Mouse (Mus musculus): Measurements from ENCODE around the gene Ctnnb1. TPM values are rescaled to one million over a fixed set of nuclear protein-coding genes. Genes with fewer than 3 reads are reported as not detected.

Gene Ctnnb1
- polyA plus RNA-seq, 1 experiment from 2014 or later, result 326 TPM

GRCm38 (mm10) chr9:120988088-120988487 lies 59.1 kb downstream of the Ctnnb1 start:
- H3K4me1 ChIP-seq (replicated peaks; ENCODE audit: control insufficient read depth, insufficient read depth, low read length), result peaks cover 4% of the 10 kb centered on the region
- H3K4me3 ChIP-seq (ENCODE audit: low read depth, low read length), result no peak overlapping the region
- H3K27me3 ChIP-seq (replicated peaks; ENCODE audit: control insufficient read depth, insufficient read depth, low read length), result no peaks in the 10 kb centered on the region
- H3K9ac ChIP-seq (ENCODE audit: low read depth, low read length), result no peak overlapping the region
- H3K36me3 ChIP-seq (ENCODE audit: control insufficient read depth, insufficient read depth, low read length), result no peaks in the 10 kb centered on the region
- H3K9me3 ChIP-seq (ENCODE audit: control insufficient read depth, low read length), result no peaks in the 10 kb centered on the region
- H3K27ac ChIP-seq (ENCODE audit: low read depth, low read length), result no peak overlapping the region
- no peak for DNase-seq (ENCODE audit: low spot score)
- WGBS, result 70% methylated on average over 9 of the region's 9 CpGs
- ATAC-seq (replicated peaks; ENCODE audit: low FRiP score), result no peak
- no peak overlapping the region for H3K4me2 ChIP-seq

GRCm38 (mm10) chr9:120989806-120990700 lies 61.0 kb downstream of the Ctnnb1 start:
- 74% methylated on average over 15 of the region's 15 CpGs for WGBS
- peaks cover 4% of the 10 kb centered on the region for H3K4me1 ChIP-seq (replicated peaks; ENCODE audit: control insufficient read depth, insufficient read depth, low read length)
- no peak overlapping the region for H3K4me2 ChIP-seq
- no peak overlapping the region for H3K9ac ChIP-seq (ENCODE audit: low read depth, low read length)
- H3K4me3 ChIP-seq (ENCODE audit: low read depth, low read length), result no peak overlapping the region
- no peaks in the 10 kb centered on the region for H3K27me3 ChIP-seq (replicated peaks; ENCODE audit: control insufficient read depth, insufficient read depth, low read length)
- H3K36me3 ChIP-seq (ENCODE audit: control insufficient read depth, insufficient read depth, low read length), result no peaks in the 10 kb centered on the region
- no peak for DNase-seq (ENCODE audit: low spot score)
- H3K27ac ChIP-seq (ENCODE audit: low read depth, low read length), result no peak overlapping the region
- no peak for ATAC-seq (replicated peaks; ENCODE audit: low FRiP score)
- H3K9me3 ChIP-seq (ENCODE audit: control insufficient read depth, low read length), result no peaks in the 10 kb centered on the region

GRCm38 (mm10) chr9:120991801-120992200 lies 62.8 kb downstream of the Ctnnb1 start:
- Histone ChIP-seq H3K4me1 (replicated peaks; ENCODE audit: control insufficient read depth, insufficient read depth, low read length) (peaks cover 5% of the 10 kb centered on the region; the same call in 1 of the 2 replicates), H3K4me2 (no peak overlapping the region), H3K9me3 (ENCODE audit: control insufficient read depth, low read length) (no peaks in the 10 kb centered on the region), H3K4me3 (ENCODE audit: low read depth, low read length) (no peak overlapping the region), H3K27me3 (replicated peaks; ENCODE audit: control insufficient read depth, insufficient read depth, low read length) (no peaks in the 10 kb centered on the region), H3K27ac (ENCODE audit: low read depth, low read length) (no peak overlapping the region), H3K36me3 (ENCODE audit: control insufficient read depth, insufficient read depth, low read length) (no peaks in the 10 kb centered on the region), H3K9ac (ENCODE audit: low read depth, low read length) (no peak overlapping the region)
- no peak for ATAC-seq (replicated peaks; ENCODE audit: low FRiP score)
- DNase-seq (ENCODE audit: low spot score), result no peak
- WGBS, result 83% methylated on average over 2 of the region's 2 CpGs

- no peak overlapping the region for H3K9ac ChIP-seq (ENCODE audit: low read depth, low read length)
- ATAC-seq (replicated peaks; ENCODE audit: low FRiP score) (no peak), DNase-seq (ENCODE audit: low spot score) (no peak)
- no peaks in the 10 kb centered on the region for H3K27me3 ChIP-seq (replicated peaks; ENCODE audit: control insufficient read depth, insufficient read depth, low read length)
- no peaks in the 10 kb centered on the region for H3K36me3 ChIP-seq (ENCODE audit: control insufficient read depth, insufficient read depth, low read length)
- H3K9me3 ChIP-seq (ENCODE audit: control insufficient read depth, low read length), result no peaks in the 10 kb centered on the region
- H3K4me1 ChIP-seq (replicated peaks; ENCODE audit: control insufficient read depth, insufficient read depth, low read length), result peaks cover 5% of the 10 kb centered on the region; the same call in 1 of the 2 replicates
- H3K4me3 ChIP-seq (ENCODE audit: low read depth, low read length), result no peak overlapping the region
- no peak overlapping the region for H3K27ac ChIP-seq (ENCODE audit: low read depth, low read length)
- WGBS, result 67% methylated on average over 10 of the region's 10 CpGs
- no peak overlapping the region for H3K4me2 ChIP-seq
Observed at GRCm38 (mm10) chr9:120993004-120993403, 64.0 kb downstream of the Ctnnb1 start.

- Histone ChIP-seq H3K27me3 (replicated peaks; ENCODE audit: control insufficient read depth, insufficient read depth, low read length) (no peaks in the 10 kb centered on the region), H3K36me3 (ENCODE audit: control insufficient read depth, insufficient read depth, low read length) (no peaks in the 10 kb centered on the region), H3K27ac (ENCODE audit: low read depth, low read length) (no peak overlapping the region), H3K4me3 (ENCODE audit: low read depth, low read length) (no peak overlapping the region), H3K9me3 (ENCODE audit: control insufficient read depth, low read length) (no peaks in the 10 kb centered on the region), H3K4me2 (no peak overlapping the region), H3K4me1 (replicated peaks; ENCODE audit: control insufficient read depth, insufficient read depth, low read length) (peaks cover 5% of the 10 kb centered on the region; the same call in 1 of the 2 replicates), H3K9ac (ENCODE audit: low read depth, low read length) (no peak overlapping the region)
- 72% methylated on average over 15 of the region's 15 CpGs for WGBS
- DNase-seq (ENCODE audit: low spot score) (no peak), ATAC-seq (replicated peaks; ENCODE audit: low FRiP score) (no peak)
Observed at GRCm38 (mm10) chr9:120994223-120995155, 65.5 kb downstream of the Ctnnb1 start.

- H3K27ac ChIP-seq (ENCODE audit: low read depth, low read length), result no peak overlapping the region
- H3K36me3 ChIP-seq (ENCODE audit: control insufficient read depth, insufficient read depth, low read length), result no peaks in the 10 kb centered on the region
- no peaks in the 10 kb centered on the region for H3K27me3 ChIP-seq (replicated peaks; ENCODE audit: control insufficient read depth, insufficient read depth, low read length)
- ATAC-seq (replicated peaks; ENCODE audit: low FRiP score) (no peak), DNase-seq (ENCODE audit: low spot score) (no peak)
- no peak overlapping the region for H3K9ac ChIP-seq (ENCODE audit: low read depth, low read length)
- WGBS, result 83% methylated on average over 11 of the region's 11 CpGs
- no peak overlapping the region for H3K4me3 ChIP-seq (ENCODE audit: low read depth, low read length)
- no peaks in the 10 kb centered on the region for H3K9me3 ChIP-seq (ENCODE audit: control insufficient read depth, low read length)
- no peak overlapping the region for H3K4me2 ChIP-seq
- peaks cover 5% of the 10 kb centered on the region; the same call in 1 of the 2 replicates for H3K4me1 ChIP-seq (replicated peaks; ENCODE audit: control insufficient read depth, insufficient read depth, low read length)
Observed at GRCm38 (mm10) chr9:120998696-120999095, 69.7 kb downstream of the Ctnnb1 start.

- H3K27ac ChIP-seq (ENCODE audit: low read depth, low read length), result no peak overlapping the region
- H3K4me2 ChIP-seq, result no peak overlapping the region
- ATAC-seq (replicated peaks; ENCODE audit: low FRiP score) (no peak), DNase-seq (ENCODE audit: low spot score) (no peak)
- H3K36me3 ChIP-seq (ENCODE audit: control insufficient read depth, insufficient read depth, low read length), result no peaks in the 10 kb centered on the region
- H3K4me3 ChIP-seq (ENCODE audit: low read depth, low read length), result no peak overlapping the region
- no peaks in the 10 kb centered on the region for H3K27me3 ChIP-seq (replicated peaks; ENCODE audit: control insufficient read depth, insufficient read depth, low read length)
- no peaks in the 10 kb centered on the region for H3K9me3 ChIP-seq (ENCODE audit: control insufficient read depth, low read length)
- no peak overlapping the region for H3K9ac ChIP-seq (ENCODE audit: low read depth, low read length)
- 66% methylated on average over 7 of the region's 7 CpGs for WGBS
- no peaks in the 10 kb centered on the region for H3K4me1 ChIP-seq (replicated peaks; ENCODE audit: control insufficient read depth, insufficient read depth, low read length)
Observed at GRCm38 (mm10) chr9:121000641-121001320, 71.8 kb downstream of the Ctnnb1 start.
